Mouse (Mus musculus) embryonic facial prominence, embryonic 14.5 days (tissue): Measurements from ENCODE around the gene Krtap16-1. TPM values are rescaled to one million over a fixed set of nuclear protein-coding genes. Genes with fewer than 3 reads are reported as not detected.

ENCODE experiments used
- ATAC-seq: fragments of 200-750 bp; cut with Nextera tagmentation; 2 replicates; pipeline ENCODE4 v1.8.0; 2017; ENCODE audit warnings: low read depth, moderate number of reproducible peaks, moderate TSS enrichment
- DNase-seq: peaks from one replicate; pipeline ENCODE4 v3.0.0-alpha.2; 2015; ENCODE audit warnings: low spot score
- H3K27ac ChIP-seq: fragments of 300-500 bp; sonication (generic); replicated peaks from 2 replicates; pipeline ENCODE4 v1.5.1; 2014; ENCODE audit warnings: low read depth, mild to moderate bottlenecking, low read length, moderate library complexity
- H3K27me3 ChIP-seq: fragments of 300-500 bp; sonication (generic); replicated peaks from 2 replicates; pipeline ENCODE4 v1.6.1; 2014; ENCODE audit warnings: low read length; ENCODE audit not compliant: control insufficient read depth, insufficient read depth
- H3K36me3 ChIP-seq: fragments of 300-500 bp; sonication (generic); 2 replicates; pipeline ENCODE4 v1.6.1; 2014; ENCODE audit warnings: low read length, mixed read lengths; ENCODE audit not compliant: control insufficient read depth, insufficient read depth
- H3K4me1 ChIP-seq: fragments of 300-500 bp; sonication (generic); 2 replicates; pipeline ENCODE4 v1.6.1; 2014; ENCODE audit warnings: antibody characterized with exemption, low read length; ENCODE audit not compliant: control insufficient read depth, insufficient read depth
- H3K4me2 ChIP-seq: fragments of 300-500 bp; sonication (generic); 2 replicates; pipeline ENCODE4 v1.6.1; 2014; ENCODE audit warnings: low read depth, mild to moderate bottlenecking, low read length, moderate library complexity, mixed read lengths
- H3K4me3 ChIP-seq: fragments of 300-500 bp; sonication (generic); 2 replicates; pipeline ENCODE4 v1.5.1; 2014; ENCODE audit warnings: low read depth, mild to moderate bottlenecking, low read length
- H3K9ac ChIP-seq: fragments of 300-500 bp; sonication (generic); 2 replicates; pipeline ENCODE4 v1.6.1; 2014; ENCODE audit warnings: low read depth, mild to moderate bottlenecking, low read length, moderate library complexity, mixed read lengths
- H3K9me3 ChIP-seq: fragments of 300-500 bp; sonication (generic); 2 replicates; pipeline ENCODE4 v1.6.1; 2016; ENCODE audit warnings: low read length; ENCODE audit not compliant: control insufficient read depth
- WGBS: fragments of 180-500 bp; shearing (Covaris S2); extraction: QIAGEN DNeasy Blood & Tissue Kit; methylation state at CpG from one replicate; pipeline ENCODE4 v1.1.7; 2014; 5-methylcytosine and 5-hydroxymethylcytosine counted together
- polyA plus RNA-seq: library from polyadenylated mRNA; unstranded; fragments of >200 nt; fragmentation: Nextera tagmentation; extraction: Ambion mirVana; gene quantifications from 2 replicates; pipeline ENCODE4 v1.2.1, GENCODE M21; 2014

Gene Krtap16-1
- polyA plus RNA-seq, 1 experiment from 2014 or later, result 0.26 TPM

GRCm38 (mm10) chr11:100005905-100006304, 19.5 kb upstream of the Krtap16-1 start:
- Histone ChIP-seq H3K4me3 (no peak overlapping the region), H3K9me3 (no peaks in the 10 kb centered on the region), H3K4me1 (no peaks in the 10 kb centered on the region; the same call in 1 of the 2 replicates), H3K27me3 (no peaks in the 10 kb centered on the region), H3K27ac (no peak overlapping the region), H3K9ac (no peak overlapping the region), H3K4me2 (no peak overlapping the region), H3K36me3 (no peaks in the 10 kb centered on the region)
- WGBS, result 85% methylated on average over 8 of the region's 8 CpGs
- ATAC-seq, result no peak
- peak; percentile 53 for DNase-seq

GRCm38 (mm10) chr11:100004846-100005245, 18.4 kb upstream of the Krtap16-1 start:
- no peak overlapping the region for H3K27ac ChIP-seq
- DNase-seq, result peak; percentile 52
- 22% methylated on average over 6 of the region's 6 CpGs for WGBS

GRCm38 (mm10) chr11:99999091-99999490, 12.7 kb upstream of the Krtap16-1 start:
- H3K36me3 ChIP-seq, result no peaks in the 10 kb centered on the region
- 86% methylated on average over 7 of the region's 7 CpGs for WGBS
- ATAC-seq, result no peak
- no peak overlapping the region for H3K4me2 ChIP-seq
- H3K9ac ChIP-seq, result no peak overlapping the region
- H3K4me1 ChIP-seq, result no peaks in the 10 kb centered on the region
- H3K9me3 ChIP-seq, result no peaks in the 10 kb centered on the region
- DNase-seq, result no peak
- H3K27me3 ChIP-seq, result peaks cover 10% of the 10 kb centered on the region
- H3K27ac ChIP-seq, result no peak overlapping the region
- no peak overlapping the region for H3K4me3 ChIP-seq

More at GRCm38 (mm10) chr11:100004846-100005245, 18.4 kb upstream of the Krtap16-1 start:
- ATAC-seq, result no peak
- H3K9ac ChIP-seq, result no peak overlapping the region
- no peaks in the 10 kb centered on the region for H3K9me3 ChIP-seq
- H3K4me3 ChIP-seq, result no peak overlapping the region
- H3K4me2 ChIP-seq, result no peak overlapping the region
- no peaks in the 10 kb centered on the region for H3K27me3 ChIP-seq
- H3K36me3 ChIP-seq, result no peaks in the 10 kb centered on the region
- no peaks in the 10 kb centered on the region; the same call in 1 of the 2 replicates for H3K4me1 ChIP-seq

GRCm38 (mm10) chr11:99994384-99994661, 7.9 kb upstream of the Krtap16-1 start:
- no peaks in the 10 kb centered on the region for H3K9me3 ChIP-seq
- H3K27me3 ChIP-seq, result peaks cover 28% of the 10 kb centered on the region
- no peak for ATAC-seq
- WGBS, result 60% methylated on average over 4 of the region's 4 CpGs
- no peaks in the 10 kb centered on the region for H3K36me3 ChIP-seq
- H3K4me3 ChIP-seq, result no peak overlapping the region
- DNase-seq, result no peak
- no peak overlapping the region for H3K27ac ChIP-seq
- no peak overlapping the region for H3K4me2 ChIP-seq
- H3K4me1 ChIP-seq, result no peaks in the 10 kb centered on the region
- no peak overlapping the region for H3K9ac ChIP-seq

DNA sequence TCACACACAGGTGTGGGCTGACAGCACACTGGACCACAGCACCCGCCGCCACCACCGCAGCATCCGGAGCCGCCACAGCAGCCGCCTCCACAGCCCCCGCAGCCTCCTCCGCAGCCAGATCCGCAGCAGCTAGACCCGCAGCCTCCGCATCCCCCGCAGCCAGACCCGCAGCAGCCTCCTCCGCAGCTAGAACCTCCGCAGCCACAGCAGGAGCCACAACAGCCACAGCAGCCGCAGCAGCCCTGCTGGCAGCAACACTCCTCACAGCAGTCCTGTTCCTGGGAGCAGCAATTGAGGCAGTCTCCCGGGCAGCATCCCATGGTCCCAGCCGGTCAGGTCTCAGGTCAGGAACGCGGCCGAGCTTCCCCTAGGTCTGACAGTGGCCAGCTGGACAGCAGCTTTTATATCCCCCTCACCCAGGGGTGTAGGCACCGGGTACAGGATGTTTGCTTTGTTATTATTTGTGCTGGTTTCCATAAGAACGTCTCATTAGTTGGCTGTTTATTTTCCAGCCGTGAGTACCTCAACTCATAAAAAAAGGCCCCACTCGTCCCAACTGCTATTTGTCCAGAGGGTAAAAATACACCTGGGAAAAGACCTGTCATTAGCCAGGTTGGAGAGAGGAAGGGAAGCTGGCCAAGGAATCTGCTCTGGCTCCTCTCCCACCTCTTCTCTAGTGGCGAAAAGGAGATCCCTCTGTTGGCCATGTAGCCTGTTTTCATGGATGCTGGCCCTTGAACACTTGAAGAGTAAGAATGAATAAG, 7.4 kb upstream of the Krtap16-1 start, which contains the start of gene Krtap17-1:
Krtap17-1 (minus strand) TSS at position 375 of the 764 bp plus-strand sequence.
- H3K9me3 ChIP-seq, result no peaks in the 10 kb centered on the region
- WGBS, result 35% methylated on average over 12 of the region's 26 CpGs
- H3K27ac ChIP-seq, result no peak within 1 kb of the TSS
- 0 out of 2 replicates have a peak within 1 kb of the TSS, but pooled peaks have one; percentile 16 for H3K9ac ChIP-seq
- H3K36me3 ChIP-seq, result no peaks in the 10 kb centered on the region
- peaks cover 28% of the 10 kb centered on the region for H3K27me3 ChIP-seq
- H3K4me1 ChIP-seq, result no peaks in the 10 kb centered on the region
- H3K4me2 ChIP-seq, result 0 out of 2 replicates have a peak within 1 kb of the TSS, but pooled peaks have one; percentile 15
- DNase-seq (no peak), ATAC-seq (no peak)
- no peak within 1 kb of the TSS for H3K4me3 ChIP-seq

DNA sequence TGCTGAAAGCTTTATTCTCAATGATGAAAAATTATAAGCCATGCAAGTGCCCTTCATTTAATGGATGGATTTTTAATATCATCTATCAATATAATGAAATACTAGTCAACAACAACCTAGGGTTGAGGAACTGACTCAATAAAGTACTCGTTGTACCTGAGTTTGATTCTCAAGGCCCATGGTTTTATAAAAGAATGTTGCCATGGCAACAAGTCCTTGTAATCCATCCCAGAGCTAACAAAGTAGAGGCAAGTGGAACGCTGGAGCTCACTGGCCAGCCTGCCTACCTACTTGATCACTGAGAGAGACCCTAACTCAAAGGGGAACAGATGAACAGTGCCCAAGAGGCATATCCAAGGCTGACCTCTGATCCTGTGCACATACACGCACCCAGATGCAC, 4.2 kb upstream of the Krtap16-1 start:
- WGBS, result 87% methylated on average over 3 of the region's 3 CpGs
- no peak for DNase-seq
- no peaks in the 10 kb centered on the region for H3K36me3 ChIP-seq
- H3K4me2 ChIP-seq, result no peak overlapping the region
- no peak overlapping the region for H3K9ac ChIP-seq
- no peak for ATAC-seq
- no peaks in the 10 kb centered on the region for H3K9me3 ChIP-seq
- no peak overlapping the region for H3K4me3 ChIP-seq
- no peaks in the 10 kb centered on the region for H3K4me1 ChIP-seq
- peaks cover 23% of the 10 kb centered on the region for H3K27me3 ChIP-seq
- no peak overlapping the region for H3K27ac ChIP-seq

DNA sequence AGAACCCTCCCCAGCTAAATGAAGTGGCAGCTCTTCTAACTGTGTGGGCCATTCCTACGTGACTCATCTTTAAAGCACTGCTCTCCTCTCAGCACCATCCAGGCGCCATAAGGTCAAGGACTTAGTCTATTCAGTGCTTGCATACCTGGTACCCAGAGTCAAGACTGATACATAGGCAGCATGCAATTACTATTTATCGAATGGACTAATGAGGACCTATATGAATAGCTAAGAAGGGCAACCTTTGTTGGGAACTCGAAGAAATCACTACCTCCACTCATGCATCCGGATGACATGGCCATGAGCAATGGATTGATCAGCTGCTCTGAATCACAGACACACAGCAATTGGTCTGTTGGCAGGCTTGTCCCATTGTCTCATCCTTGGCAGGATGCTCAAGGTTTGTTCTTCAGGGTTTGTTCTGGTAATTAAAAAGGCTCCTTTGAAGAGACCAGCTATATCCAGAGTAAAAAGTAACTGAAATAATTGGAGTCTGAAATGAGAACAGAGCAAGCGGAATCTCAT, 3.5 kb upstream of the Krtap16-1 start:
- DNase-seq (no peak), ATAC-seq (no peak)
- Histone ChIP-seq H3K27me3 (peaks cover 23% of the 10 kb centered on the region), H3K27ac (no peak overlapping the region), H3K36me3 (no peaks in the 10 kb centered on the region), H3K9ac (no peak overlapping the region), H3K9me3 (no peaks in the 10 kb centered on the region), H3K4me2 (no peak overlapping the region), H3K4me1 (no peaks in the 10 kb centered on the region), H3K4me3 (no peak overlapping the region)
- 82% methylated on average over 6 of the region's 6 CpGs for WGBS

DNA sequence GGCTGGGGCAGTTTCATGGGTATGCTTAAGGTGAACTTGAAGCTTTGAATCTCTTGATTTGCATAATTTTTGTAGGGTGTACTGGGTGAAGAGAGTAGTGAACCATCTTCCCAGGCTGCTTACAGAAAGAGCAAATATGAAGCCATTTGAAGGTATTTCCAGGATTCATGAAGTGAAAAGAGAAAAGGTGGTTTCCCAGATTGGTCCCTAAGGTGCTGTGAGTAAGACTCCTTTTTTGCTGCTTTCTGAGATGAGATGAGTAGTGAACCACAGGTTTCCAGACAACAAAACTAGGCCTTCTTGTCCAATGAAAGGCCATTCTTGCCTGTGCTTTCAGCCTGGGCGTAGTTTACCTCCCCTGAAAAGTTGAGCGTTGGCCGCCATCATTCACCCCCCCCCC, 2.1 kb upstream of the Krtap16-1 start:
- Histone ChIP-seq H3K36me3 (no peaks in the 10 kb centered on the region), H3K4me2 (no peak overlapping the region), H3K4me3 (no peak overlapping the region), H3K9ac (no peak overlapping the region), H3K9me3 (no peaks in the 10 kb centered on the region), H3K27ac (no peak overlapping the region), H3K27me3 (peaks cover 12% of the 10 kb centered on the region), H3K4me1 (no peaks in the 10 kb centered on the region)
- WGBS, result 94% methylated on average over 3 of the region's 3 CpGs
- ATAC-seq, result no peak
- DNase-seq, result no peak
